Mouse (Mus musculus): ENCODE measurements around the gene Krt36. TPM values are rescaled to one million over a fixed set of nuclear protein-coding genes. Genes with fewer than 3 reads are reported as not detected.

Gene Krt36
- polyA plus RNA-seq (2012; ENCODE audit: insufficient read depth, insufficient read length, missing spikeins) = 1.4 TPM in 2 replicates

- H3K4me3 ChIP-seq (ENCODE audit: insufficient read depth, low read depth, low read length) = no peak within 1 kb of the TSS
- H3K4me1 ChIP-seq (ENCODE audit: control insufficient read depth, insufficient read depth, insufficient read length, low read length) = peaks cover 3% of the 10 kb centered on the region; the same call in 1 of the 2 replicates
- no peak within 1 kb of the TSS for H3K27ac ChIP-seq (replicated peaks; ENCODE audit: low read depth, low read length)
Observed at GRCm38 (mm10) chr11:100105576-100106122, at the start of gene Krt36. Krt36 (minus strand) TSS chr11:100105626.

- no peaks in the 10 kb centered on the region for H3K4me1 ChIP-seq (ENCODE audit: control insufficient read depth, insufficient read depth, insufficient read length, low read length)
- no peak within 1 kb of the TSS for H3K27ac ChIP-seq (replicated peaks; ENCODE audit: low read depth, low read length)
- no peak within 1 kb of the TSS for H3K4me3 ChIP-seq (ENCODE audit: insufficient read depth, low read depth, low read length)
Observed at GRCm38 (mm10) chr11:100148615-100149330, 43.3 kb upstream of the Krt36 start, which contains the start of gene Krt19. Krt19 (minus strand) TSS chr11:100148665.

GRCm38 (mm10) chr11:100147566-100148353 is 42.3 kb upstream of the Krt36 start:
- H3K4me1 ChIP-seq (ENCODE audit: control insufficient read depth, insufficient read depth, insufficient read length, low read length) = no peaks in the 10 kb centered on the region
- no peak overlapping the region for H3K27ac ChIP-seq (replicated peaks; ENCODE audit: low read depth, low read length)
- no peak overlapping the region for H3K4me3 ChIP-seq (ENCODE audit: insufficient read depth, low read depth, low read length)

- Histone ChIP-seq H3K4me3 (ENCODE audit: insufficient read depth, low read depth, low read length) (no peak overlapping the region), H3K4me1 (ENCODE audit: control insufficient read depth, insufficient read depth, insufficient read length, low read length) (no peaks in the 10 kb centered on the region), H3K27ac (replicated peaks; ENCODE audit: low read depth, low read length) (no peak overlapping the region)
Observed at GRCm38 (mm10) chr11:100145858-100146560, 40.6 kb upstream of the Krt36 start.

- no peak overlapping the region for H3K27ac ChIP-seq (replicated peaks; ENCODE audit: low read depth, low read length)
- H3K4me3 ChIP-seq (ENCODE audit: insufficient read depth, low read depth, low read length) = no peak overlapping the region
- H3K4me1 ChIP-seq (ENCODE audit: control insufficient read depth, insufficient read depth, insufficient read length, low read length) = no peaks in the 10 kb centered on the region
Observed at GRCm38 (mm10) chr11:100145104-100145503, 39.7 kb upstream of the Krt36 start.

GRCm38 (mm10) chr11:100140966-100141365 is 35.5 kb upstream of the Krt36 start:
- H3K27ac ChIP-seq (replicated peaks; ENCODE audit: low read depth, low read length) = no peak overlapping the region
- no peaks in the 10 kb centered on the region for H3K4me1 ChIP-seq (ENCODE audit: control insufficient read depth, insufficient read depth, insufficient read length, low read length)
- H3K4me3 ChIP-seq (ENCODE audit: insufficient read depth, low read depth, low read length) = no peak overlapping the region

GRCm38 (mm10) chr11:100139391-100139790 is 34.0 kb upstream of the Krt36 start:
- Histone ChIP-seq H3K4me1 (ENCODE audit: control insufficient read depth, insufficient read depth, insufficient read length, low read length) (no peaks in the 10 kb centered on the region), H3K27ac (replicated peaks; ENCODE audit: low read depth, low read length) (no peak overlapping the region), H3K4me3 (ENCODE audit: insufficient read depth, low read depth, low read length) (no peak overlapping the region)

GRCm38 (mm10) chr11:100138809-100139208 is 33.4 kb upstream of the Krt36 start:
- Histone ChIP-seq H3K4me1 (ENCODE audit: control insufficient read depth, insufficient read depth, insufficient read length, low read length) (no peaks in the 10 kb centered on the region), H3K27ac (replicated peaks; ENCODE audit: low read depth, low read length) (no peak overlapping the region), H3K4me3 (ENCODE audit: insufficient read depth, low read depth, low read length) (no peak overlapping the region)

GRCm38 (mm10) chr11:100137693-100138092 is 32.3 kb upstream of the Krt36 start:
- Histone ChIP-seq H3K27ac (replicated peaks; ENCODE audit: low read depth, low read length) (no peak overlapping the region), H3K4me3 (ENCODE audit: insufficient read depth, low read depth, low read length) (no peak overlapping the region), H3K4me1 (ENCODE audit: control insufficient read depth, insufficient read depth, insufficient read length, low read length) (no peaks in the 10 kb centered on the region)

- Histone ChIP-seq H3K27ac (replicated peaks; ENCODE audit: low read depth, low read length) (no peak overlapping the region), H3K4me1 (ENCODE audit: control insufficient read depth, insufficient read depth, insufficient read length, low read length) (no peaks in the 10 kb centered on the region), H3K4me3 (ENCODE audit: insufficient read depth, low read depth, low read length) (no peak overlapping the region)
Observed at GRCm38 (mm10) chr11:100136559-100136958, 31.1 kb upstream of the Krt36 start.

GRCm38 (mm10) chr11:100135731-100136130 is 30.3 kb upstream of the Krt36 start, which contains the start of gene Krt15:
Krt15 (minus strand) TSS chr11:100135928.
- H3K4me3 ChIP-seq (ENCODE audit: insufficient read depth, low read depth, low read length) = no peak within 1 kb of the TSS
- no peak within 1 kb of the TSS for H3K27ac ChIP-seq (replicated peaks; ENCODE audit: low read depth, low read length)
- no peaks in the 10 kb centered on the region for H3K4me1 ChIP-seq (ENCODE audit: control insufficient read depth, insufficient read depth, insufficient read length, low read length)

- Histone ChIP-seq H3K4me1 (ENCODE audit: control insufficient read depth, insufficient read depth, insufficient read length, low read length) (no peaks in the 10 kb centered on the region), H3K27ac (replicated peaks; ENCODE audit: low read depth, low read length) (no peak overlapping the region)
Observed at GRCm38 (mm10) chr11:100124901-100125300, 19.5 kb upstream of the Krt36 start.

GRCm38 (mm10) chr11:100121466-100121865 is 16.0 kb upstream of the Krt36 start, which contains the start of gene Krt13:
Krt13 (minus strand) TSS chr11:100121566.
- Histone ChIP-seq H3K4me1 (ENCODE audit: control insufficient read depth, insufficient read depth, insufficient read length, low read length) (no peaks in the 10 kb centered on the region), H3K4me3 (ENCODE audit: insufficient read depth, low read depth, low read length) (no peak within 1 kb of the TSS), H3K27ac (replicated peaks; ENCODE audit: low read depth, low read length) (no peak within 1 kb of the TSS)

More at GRCm38 (mm10) chr11:100124901-100125300, 19.5 kb upstream of the Krt36 start:
- no peak overlapping the region for H3K4me3 ChIP-seq (ENCODE audit: insufficient read depth, low read depth, low read length)

GRCm38 (mm10) chr11:100120331-100120730 is 14.9 kb upstream of the Krt36 start:
- Histone ChIP-seq H3K27ac (replicated peaks; ENCODE audit: low read depth, low read length) (no peak overlapping the region), H3K4me3 (ENCODE audit: insufficient read depth, low read depth, low read length) (no peak overlapping the region), H3K4me1 (ENCODE audit: control insufficient read depth, insufficient read depth, insufficient read length, low read length) (no peaks in the 10 kb centered on the region)

- Histone ChIP-seq H3K4me1 (ENCODE audit: control insufficient read depth, insufficient read depth, insufficient read length, low read length) (peaks cover 3% of the 10 kb centered on the region; the same call in 1 of the 2 replicates), H3K4me3 (ENCODE audit: insufficient read depth, low read depth, low read length) (no peak overlapping the region), H3K27ac (replicated peaks; ENCODE audit: low read depth, low read length) (no peak overlapping the region)
Observed at GRCm38 (mm10) chr11:100113742-100114029, 8.3 kb upstream of the Krt36 start.
